Mouse (Mus musculus) limb, embryonic 14.5 days (tissue): Measurements from ENCODE around the gene Hoxd9. TPM values are rescaled to one million over a fixed set of nuclear protein-coding genes. Genes with fewer than 3 reads are reported as not detected.
A peak's percentile ranks its signal among the peaks of the same experiment; 100 is the strongest.

ENCODE experiments used
- ATAC-seq: fragments of 200-750 bp; cut with Nextera tagmentation; 2 replicates; pipeline ENCODE4 v1.8.0; 2017; ENCODE audit warnings: low read depth, moderate number of reproducible peaks, moderate TSS enrichment; ENCODE audit not compliant: low FRiP score
- DNase-seq: peaks from one replicate; pipeline ENCODE4 v3.0.0-alpha.2; 2015; ENCODE audit warnings: low spot score
- H3K27ac ChIP-seq: fragments of 300-500 bp; sonication (generic); replicated peaks from 2 replicates; pipeline ENCODE4 v1.5.1; 2014; ENCODE audit warnings: low read depth, mild to moderate bottlenecking, low read length, moderate library complexity, mixed read lengths
- H3K27me3 ChIP-seq: fragments of 300-500 bp; sonication (generic); 2 replicates; pipeline ENCODE4 v1.6.1; 2014; ENCODE audit warnings: low read length, mixed read lengths; ENCODE audit not compliant: control insufficient read depth, insufficient read depth
- H3K36me3 ChIP-seq: fragments of 300-500 bp; sonication (generic); 2 replicates; pipeline ENCODE4 v1.6.1; 2014; ENCODE audit warnings: mild to moderate bottlenecking, low read length, moderate library complexity, mixed read lengths; ENCODE audit not compliant: control insufficient read depth, insufficient read depth
- H3K4me1 ChIP-seq: fragments of 300-500 bp; sonication (generic); 2 replicates; pipeline ENCODE4 v1.6.1; 2014; ENCODE audit warnings: antibody characterized with exemption, low read length, mixed read lengths; ENCODE audit not compliant: control insufficient read depth, insufficient read depth
- H3K4me2 ChIP-seq: fragments of 300-500 bp; sonication (generic); replicated peaks from 2 replicates; pipeline ENCODE4 v1.6.1; 2014; ENCODE audit warnings: low read depth, mild to moderate bottlenecking, low read length, moderate library complexity; ENCODE audit not compliant: severe bottlenecking
- H3K4me3 ChIP-seq: fragments of 300-500 bp; sonication (generic); replicated peaks from 2 replicates; pipeline ENCODE4 v1.5.1; 2014; ENCODE audit warnings: low read length
- H3K9ac ChIP-seq: fragments of 300-500 bp; sonication (generic); 2 replicates; pipeline ENCODE4 v1.6.1; 2014; ENCODE audit warnings: mild to moderate bottlenecking, low read depth, low read length, moderate library complexity; ENCODE audit not compliant: severe bottlenecking
- H3K9me3 ChIP-seq: fragments of 300-500 bp; sonication (generic); 2 replicates; pipeline ENCODE4 v1.6.1; 2016; ENCODE audit warnings: low read length; ENCODE audit not compliant: control insufficient read depth
- POLR2A ChIP-seq: fragments of 200-500 bp; IDR thresholded peaks from 2 replicates; pipeline ENCODE4 v1.8.0; 2012; ENCODE audit warnings: inconsistent platforms, mild to moderate bottlenecking, moderate library complexity, borderline replicate concordance; ENCODE audit not compliant: insufficient read depth, insufficient read length; ENCODE audit errors: extremely low read depth
- WGBS: fragments of 180-500 bp; shearing (Covaris S2); extraction: QIAGEN DNeasy Blood & Tissue Kit; methylation state at CpG from one replicate; pipeline ENCODE4 v1.1.7; 2014; 5-methylcytosine and 5-hydroxymethylcytosine counted together
- polyA plus RNA-seq, 2 experiments: library from polyadenylated mRNA; depleted of rRNA in 1 of 2; stranded (reverse) in 1 of 2; unstranded in 1 of 2; fragments of >200 nt; fragmentation: Nextera tagmentation in 1 of 2; extraction: Ambion mirVana in 1 of 2; gene quantifications; 2 replicates each; pipeline versions ENCODE4 v1.2.1 to v1.2.3; 2012 to 2014

The Hoxd9 gene
- polyA plus RNA-seq, 2 experiments = 8.7 to 19.6 TPM

DNA sequence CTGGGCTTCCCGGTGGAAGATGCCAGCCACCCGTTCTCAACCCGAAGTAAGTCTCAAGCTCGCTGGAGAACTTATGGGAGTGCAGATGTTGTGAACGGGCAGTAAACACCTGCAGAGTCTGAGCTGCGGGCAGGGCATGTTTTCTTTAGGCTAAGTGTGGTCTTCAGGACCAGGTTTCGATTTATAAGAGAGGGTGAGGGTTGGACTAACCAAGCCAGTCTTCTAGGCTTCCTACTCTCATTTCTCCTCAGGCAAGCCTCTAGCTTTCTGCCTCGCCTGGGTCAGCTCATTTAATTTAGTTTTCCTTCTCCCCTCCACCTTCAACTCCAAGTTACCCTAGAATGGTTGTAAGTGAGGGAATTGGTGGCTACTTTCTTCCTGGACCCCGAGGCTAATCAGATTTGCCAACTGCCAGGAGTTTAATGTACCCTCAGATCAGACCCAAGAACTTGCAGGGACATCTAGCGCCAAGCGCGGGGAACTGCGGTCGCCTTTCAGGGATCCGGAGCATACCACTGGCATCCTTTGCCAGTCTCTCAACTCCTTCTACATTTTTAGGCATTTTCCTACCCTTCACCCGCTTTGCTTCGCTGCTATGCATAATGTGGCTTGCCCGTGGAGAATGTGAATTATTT is 34.1 kb upstream of the Hoxd9 start:
- 3% methylated on average over 18 of the region's 18 CpGs for WGBS
- no peak for TF ChIP-seq POLR2A
- Histone ChIP-seq H3K27me3 (peaks cover 35% of the 10 kb centered on the region), H3K4me1 (no peaks in the 10 kb centered on the region; the same call in 1 of the 2 replicates), H3K4me2 (peak overlapping the region; percentile 96), H3K27ac (peak overlapping the region; percentile 79), H3K36me3 (no peaks in the 10 kb centered on the region), H3K9ac (peak overlapping the region; percentile 52), H3K4me3 (peak overlapping the region; percentile 23), H3K9me3 (no peaks in the 10 kb centered on the region)
- ATAC-seq (no peak), DNase-seq (peak; percentile 68)

- no peak for DNase-seq
- peak overlapping the region; percentile 96 for H3K4me2 ChIP-seq
- H3K4me3 ChIP-seq = peak overlapping the region; percentile 74
- H3K9ac ChIP-seq = peak overlapping the region; percentile 99
- TF ChIP-seq POLR2A = no peak
- 6% methylated on average over 7 of the region's 7 CpGs for WGBS
- H3K27ac ChIP-seq = peak overlapping the region; percentile 96
- H3K27me3 ChIP-seq = peaks cover 33% of the 10 kb centered on the region; the same call in 1 of the 2 replicates
- no peaks in the 10 kb centered on the region for H3K9me3 ChIP-seq
- no peak for ATAC-seq
- H3K4me1 ChIP-seq = no peaks in the 10 kb centered on the region; the same call in 1 of the 2 replicates
- H3K36me3 ChIP-seq = peaks cover 9% of the 10 kb centered on the region
These were observed 31.1 kb upstream of the Hoxd9 start for GRCm38 (mm10) chr2:74666411-74666810.

GRCm38 (mm10) chr2:74667191-74667841 is 30.2 kb upstream of the Hoxd9 start:
- Histone ChIP-seq H3K27ac (peak overlapping the region; percentile 96), H3K9me3 (no peaks in the 10 kb centered on the region), H3K9ac (peak overlapping the region; percentile 99), H3K27me3 (peaks cover 25% of the 10 kb centered on the region; the same call in 1 of the 2 replicates), H3K4me1 (no peaks in the 10 kb centered on the region), H3K4me2 (peak overlapping the region; percentile 96), H3K4me3 (peak overlapping the region; percentile 74), H3K36me3 (peaks cover 9% of the 10 kb centered on the region)
- DNase-seq = no peak
- peak; percentile 2; the same call in 1 of the 2 replicates for ATAC-seq
- TF ChIP-seq POLR2A = 0 out of 2 replicates have a peak, but pooled peaks have one; percentile 20
- 2% methylated on average over 35 of the region's 36 CpGs for WGBS

DNA sequence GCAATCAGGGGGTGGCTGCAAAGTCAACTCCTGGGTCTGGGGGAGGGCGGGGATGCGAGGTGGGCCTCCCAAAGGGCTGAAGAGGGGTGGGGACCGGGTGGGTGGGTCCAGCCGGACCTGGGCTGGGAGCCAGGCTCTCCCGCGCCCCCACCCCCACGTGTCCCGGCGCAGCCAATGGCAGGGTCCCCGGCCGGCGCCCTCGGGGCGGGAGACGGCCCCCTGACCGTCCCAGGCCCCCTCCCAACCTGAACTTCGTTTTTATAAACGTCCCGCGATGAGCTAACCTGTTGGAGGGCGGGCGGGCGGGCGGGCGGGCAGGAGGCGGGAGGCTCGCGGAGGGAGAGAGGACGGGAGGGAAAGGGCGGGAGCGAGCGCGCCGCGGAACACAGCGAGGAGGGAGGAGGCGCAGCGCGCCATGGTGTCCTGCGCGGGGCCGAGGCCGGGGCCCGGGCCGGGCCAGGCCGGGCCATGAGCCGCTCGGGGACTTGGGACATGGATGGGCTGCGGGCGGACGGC is 29.6 kb upstream of the Hoxd9 start, which contains the start of gene Hoxd13:
Gene Hoxd13 (plus strand): TSS at position 469 of the 516 bp plus-strand sequence.
- no peak for TF ChIP-seq POLR2A
- peak; percentile 87 for ATAC-seq
- no peaks in the 10 kb centered on the region for H3K4me1 ChIP-seq
- peak within 1 kb of the TSS; percentile 96 for H3K4me2 ChIP-seq
- DNase-seq = peak; percentile 81
- no peaks in the 10 kb centered on the region for H3K9me3 ChIP-seq
- peaks cover 9% of the 10 kb centered on the region for H3K36me3 ChIP-seq
- H3K27ac ChIP-seq = peak within 1 kb of the TSS; percentile 96
- peaks cover 29% of the 10 kb centered on the region; the same call in 1 of the 2 replicates for H3K27me3 ChIP-seq
- peak within 1 kb of the TSS; percentile 99 for H3K9ac ChIP-seq
- peak within 1 kb of the TSS; percentile 74 for H3K4me3 ChIP-seq
- 3% methylated on average over 4 of the region's 51 CpGs for WGBS
